Mouse (Mus musculus) C2C12 (cell line): Measurements from ENCODE around the gene Pgap2.

Experiments used
- CEBPB ChIP-seq: IDR thresholded peaks from one replicate; pipeline ENCODE4 v1.6.1; 2011; ENCODE audit warnings: low read depth, mild to moderate bottlenecking, control low read depth, moderate library complexity
- CTCF ChIP-seq: IDR thresholded peaks from one replicate; pipeline ENCODE4 v1.5.1; 2011; ENCODE audit not compliant: control insufficient read depth, insufficient read depth, insufficient read length
- MAX ChIP-seq: IDR thresholded peaks from one replicate; pipeline ENCODE4 v1.6.1; 2011; ENCODE audit warnings: mild to moderate bottlenecking, control low read depth
- MYOD1 ChIP-seq: IDR thresholded peaks from one replicate; pipeline ENCODE4 v1.6.1; 2011; ENCODE audit warnings: low read depth; ENCODE audit not compliant: control insufficient read depth, insufficient read length
- MYOG ChIP-seq: IDR thresholded peaks from one replicate; pipeline ENCODE4 v1.6.1; 2011; ENCODE audit not compliant: control insufficient read depth, insufficient read length; ENCODE audit errors: extremely low read depth
- USF1 ChIP-seq: IDR thresholded peaks from one replicate; pipeline ENCODE4 v1.6.1; 2011; ENCODE audit warnings: low read depth, mild to moderate bottlenecking, control low read depth, moderate library complexity

DNA sequence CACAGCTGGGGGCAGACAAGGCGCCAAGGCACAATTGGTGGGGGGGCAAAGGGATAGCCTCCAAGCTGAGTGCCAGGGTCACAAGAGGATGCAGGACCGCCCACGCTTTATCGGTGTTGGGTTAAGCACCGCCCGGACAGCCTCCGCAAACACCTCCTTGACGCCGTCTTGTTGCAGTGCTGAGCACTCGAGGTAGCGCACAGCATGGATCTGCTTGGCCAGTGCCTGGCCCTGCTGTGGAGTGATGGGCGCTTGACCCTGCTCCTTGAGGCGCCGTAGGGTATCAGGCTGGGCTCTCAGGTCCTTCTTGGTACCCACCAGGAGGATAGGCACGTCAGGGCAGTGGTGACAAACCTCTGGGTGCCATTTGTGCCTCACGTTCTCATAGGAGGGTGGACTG lies 29.6 kb downstream of the Pgap2 start:
- TF ChIP-seq CTCF (no peak), MYOG (no peak), MYOD1 (no peak), CEBPB (no peak), MAX (no peak), USF1 (no peak)
